Comparison of ENCODE assay signal across 9 mouse cellular contexts in the genomic region with DNA sequence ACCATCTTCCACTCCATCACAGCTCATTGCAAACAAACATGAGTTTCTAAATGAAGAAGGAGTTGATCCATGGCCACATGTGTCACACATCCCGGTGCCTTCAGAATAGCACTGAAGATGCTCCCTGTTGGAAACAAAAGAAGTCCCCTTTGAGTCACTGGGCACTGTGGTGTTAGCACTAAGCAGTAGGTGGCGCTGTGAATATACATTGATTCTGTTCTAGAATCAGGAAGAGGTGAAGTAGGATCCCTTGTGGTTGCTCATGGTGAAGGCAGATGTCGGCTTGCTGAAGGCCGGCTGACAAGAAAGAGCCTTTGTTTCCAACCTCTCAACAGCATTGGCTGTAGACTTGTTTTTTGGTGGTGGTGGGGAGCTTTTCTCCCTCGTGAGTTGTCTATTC.
DNase-seq lines count a peak whose midpoint lies in the region; ATAC-seq and TF ChIP-seq lines count a peak whose summit lies in the region.
"Had no signal": no experiment of that assay in that cellular context is flagged by ENCODE, and none has a peak within 500 bp of the region (broad histone marks: within the 10 kb centered on the region; RNA-seq: fewer than 3 reads in every experiment).

No protein-coding gene starts in this region.

- H3K27ac ChIP-seq in heart, postnatal 0 days (ENCODE audit: low read depth) = no peak overlapping the region
- no peak overlapping the region for H3K27ac ChIP-seq in heart, embryonic 11.5 days (ENCODE audit: low read depth, low read length)
- H3K27ac ChIP-seq: liver, embryonic 13.5 days had no signal

- ATAC-seq in heart, postnatal 0 days (ENCODE audit: insufficient read depth, low read depth) = no peak
- no peak for ATAC-seq in heart, embryonic 11.5 days (replicated peaks; ENCODE audit: insufficient number of reproducible peaks, low FRiP score, low TSS enrichment)
- no peak for ATAC-seq in monocyte, adult 5-6 weeks (replicated peaks; ENCODE audit: insufficient number of reproducible peaks, low FRiP score, low TSS enrichment, poor library complexity, severe bottlenecking)

- TF ChIP-seq CTCF in heart, postnatal 0 days (IDR thresholded peaks at IDR 0.05; ENCODE audit: low read depth) = peak; percentile 47

- H3K9me3 ChIP-seq in heart, postnatal 0 days (replicated peaks; ENCODE audit: control insufficient read depth, low read length) = no peaks in the 10 kb centered on the region
- H3K9me3 ChIP-seq in heart, embryonic 11.5 days (replicated peaks; ENCODE audit: control insufficient read depth, low read length) = no peaks in the 10 kb centered on the region
- H3K9me3 ChIP-seq: liver, embryonic 13.5 days had no signal

- no peak overlapping the region for H3K4me3 ChIP-seq in heart, postnatal 0 days (ENCODE audit: low read depth, low read length)
- no peak overlapping the region for H3K4me3 ChIP-seq in heart, embryonic 11.5 days (ENCODE audit: low read depth, low read length)
- H3K4me3 ChIP-seq: liver, embryonic 13.5 days had no signal

- H3K4me2 ChIP-seq in heart, postnatal 0 days (ENCODE audit: low read depth, low read length) = no peak overlapping the region
- no peak overlapping the region for H3K4me2 ChIP-seq in heart, embryonic 11.5 days
- H3K4me2 ChIP-seq: liver, embryonic 13.5 days had no signal

- H3K9ac ChIP-seq in heart, postnatal 0 days (replicated peaks; ENCODE audit: low read depth, low read length) = no peak overlapping the region
- H3K9ac ChIP-seq in heart, embryonic 11.5 days (ENCODE audit: low read depth, low read length) = no peak overlapping the region
- H3K9ac ChIP-seq: liver, embryonic 13.5 days had no signal

- 28% methylated on average over 5 of the region's 5 CpGs for WGBS in heart, postnatal 0 days
- WGBS in heart, embryonic 11.5 days (ENCODE audit: insufficient replicate concordance) = 32% methylated on average over 5 of the region's 5 CpGs

- DNase-seq in heart, postnatal 0 days (ENCODE audit: low spot score) = peak; percentile 17
- peak; percentile 83 for DNase-seq in 416B (ENCODE audit: low read depth)
- peak; percentile 91 for DNase-seq in R1 (ENCODE audit: low read depth, low spot score)
- peak; percentile 62 for DNase-seq in embryo, embryonic 9.5 days (ENCODE audit: extremely low spot score)
- peak; percentile 38 to 48 for DNase-seq in layer of hippocampus, adult 8-10 months (ENCODE audit: low spot score in 2 of 2)
- peak; percentile 36 to 59 for DNase-seq in lung, postnatal 4 days
- DNase-seq: liver, embryonic 13.5 days had no signal

- H3K27me3 ChIP-seq in heart, postnatal 0 days (ENCODE audit: control insufficient read depth, insufficient read depth, low read length) = no peaks in the 10 kb centered on the region
- H3K27me3 ChIP-seq in heart, embryonic 11.5 days (ENCODE audit: control insufficient read depth, insufficient read depth, low read length) = no peaks in the 10 kb centered on the region
- H3K27me3 ChIP-seq: liver, embryonic 13.5 days had no signal

- no peaks in the 10 kb centered on the region for H3K36me3 ChIP-seq in heart, postnatal 0 days (replicated peaks; ENCODE audit: control insufficient read depth, insufficient read depth, low read length)
- H3K36me3 ChIP-seq in heart, embryonic 11.5 days (ENCODE audit: control insufficient read depth, insufficient read depth, low read length) = no peaks in the 10 kb centered on the region
- H3K36me3 ChIP-seq: liver, embryonic 13.5 days had no signal

- TF ChIP-seq EP300 in heart, postnatal 0 days (IDR thresholded peaks at IDR 0.05; ENCODE audit: low read depth) = no peak

- H3K4me1 ChIP-seq in heart, postnatal 0 days (ENCODE audit: control insufficient read depth, insufficient read depth) = no peaks in the 10 kb centered on the region
- H3K4me1 ChIP-seq in heart, embryonic 11.5 days (ENCODE audit: control insufficient read depth, insufficient read depth, low read length) = no peaks in the 10 kb centered on the region
- H3K4me1 ChIP-seq: liver, embryonic 13.5 days had no signal

Comparison
In these comparisons a context has a peak if more than half of its experiments do, and no peak if none do; other contexts are left out.
1. DNase-seq: peak in every context shown above with its lines; median percentile 91 in R1; 83 in 416B; 62 in embryo, embryonic 9.5 days; 48 in lung, postnatal 4 days; 43 in layer of hippocampus, adult 8-10 months; 17 in heart, postnatal 0 days.